Mouse (Mus musculus): ENCODE measurements around the gene Rbms3. TPM values are rescaled to one million over a fixed set of nuclear protein-coding genes. Genes with fewer than 3 reads are reported as not detected.

The Rbms3 gene
- total and polyA plus RNA-seq, 3 experiments, result not detected

DNA sequence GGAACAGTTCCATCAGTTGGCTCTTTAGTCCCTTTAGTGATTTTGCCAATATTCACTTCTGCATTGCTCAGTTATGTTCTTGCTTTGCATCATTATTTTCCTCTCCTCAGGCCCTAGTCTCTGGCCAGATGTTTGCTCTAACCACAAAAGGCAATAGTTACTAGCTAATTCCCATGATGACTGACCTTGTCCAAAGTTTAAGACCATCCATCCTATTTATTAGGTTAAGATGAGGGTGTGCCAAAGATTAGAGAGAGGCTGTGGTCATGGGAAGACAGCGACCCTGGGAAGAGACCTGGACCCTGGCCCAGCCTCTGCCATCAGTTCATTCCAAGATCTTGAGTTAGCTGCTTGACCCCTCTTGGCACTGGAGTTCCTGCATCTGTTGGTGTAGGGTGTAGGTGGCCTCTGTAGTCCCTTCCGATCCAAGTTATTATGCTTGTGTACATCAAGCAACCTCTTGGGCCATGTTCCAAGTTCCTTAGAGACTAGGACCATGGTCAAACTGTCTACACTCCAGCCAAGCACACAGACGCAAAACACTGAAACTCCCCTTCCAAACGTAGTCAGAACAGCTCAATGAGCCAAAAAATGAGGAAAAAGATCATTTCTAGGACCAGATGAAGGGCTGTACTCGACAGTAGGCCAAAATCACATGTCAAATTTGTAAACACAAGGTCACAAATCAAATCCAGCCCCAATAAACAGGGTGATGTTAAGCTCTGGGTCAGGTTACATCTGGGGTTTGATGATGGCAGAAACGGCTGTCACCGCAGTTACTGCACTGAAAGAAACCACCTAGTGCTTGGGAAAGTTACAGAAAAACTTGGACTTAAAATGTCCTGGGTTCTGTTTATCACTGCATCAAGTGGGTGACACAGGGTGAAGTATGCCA is 782.2 kb downstream of the Rbms3 start:
- Histone ChIP-seq H3K4me3 (replicated peaks in 1 of 3; ENCODE audit: low read depth in 2 of 3, low read length in 2 of 3, poor library complexity in 1 of 3) (no peak overlapping the region), H3K79me2 (replicated peaks; ENCODE audit: control insufficient read depth, extremely low read depth, insufficient read depth, poor library complexity, severe bottlenecking) (no peaks in the 10 kb centered on the region), H3K9ac (ENCODE audit: insufficient read depth, low read depth) (no peak overlapping the region), H3K36me3 (replicated peaks in 1 of 2; ENCODE audit: control insufficient read depth in 1 of 2, insufficient read depth in 1 of 2, low read length in 1 of 2) (no peaks in the 10 kb centered on the region), H3K27ac (ENCODE audit: insufficient read depth, low read depth) (no peak overlapping the region), H3K27me3 (replicated peaks) (no peaks in the 10 kb centered on the region), H3K9me3 (replicated peaks; ENCODE audit: low read length) (peaks cover 68% of the 10 kb centered on the region), H3K4me1 (ENCODE audit: control insufficient read depth in 1 of 2, insufficient read depth in 2 of 2) (no peaks in the 10 kb centered on the region), H3K4me2 (ENCODE audit: insufficient read depth, low read depth, poor library complexity, severe bottlenecking) (no peak overlapping the region)
- dilution Hi-C loops (cut with MboI; ENCODE audit: extremely low pct_ligation_motif_present, extremely low pct_unique_long_range_greater_than_20kb, low sequenced_read_pairs), result no loop called here
- in situ Hi-C loops (cut with MboI; ENCODE audit: low pct_ligation_motif_present, low pct_unique_long_range_greater_than_20kb, low sequenced_read_pairs), result no loop called here
- no peak for DNase-seq (ENCODE audit: extremely low read depth)
- TF ChIP-seq NRF1 (IDR thresholded peaks at IDR 0.05; ENCODE audit: low read depth, low read length) (no peak), UBTF (IDR thresholded peaks at IDR 0.05; ENCODE audit: low read depth, low read length) (no peak), POLR2AphosphoS2 (IDR thresholded peaks at IDR 0.05; ENCODE audit: low read depth, low read length) (no peak), ZNF384 (IDR thresholded peaks at IDR 0.05; ENCODE audit: low read depth, low read length) (no peak), IRF4 (IDR thresholded peaks at IDR 0.05; ENCODE audit: low read depth, low read length) (no peak), TBP (conservative IDR thresholded peaks at IDR 0.05; ENCODE audit: low read depth, low read length) (no peak), NELFE (IDR thresholded peaks at IDR 0.05; ENCODE audit: low read depth, low read length) (no peak), PAX5 (IDR thresholded peaks at IDR 0.05; ENCODE audit: low read length) (no peak), ZC3H11A (IDR thresholded peaks at IDR 0.05; ENCODE audit: low read depth, low read length) (no peak), KAT2A (IDR thresholded peaks at IDR 0.05; ENCODE audit: insufficient replicate concordance, low read length) (no peak)

DNA sequence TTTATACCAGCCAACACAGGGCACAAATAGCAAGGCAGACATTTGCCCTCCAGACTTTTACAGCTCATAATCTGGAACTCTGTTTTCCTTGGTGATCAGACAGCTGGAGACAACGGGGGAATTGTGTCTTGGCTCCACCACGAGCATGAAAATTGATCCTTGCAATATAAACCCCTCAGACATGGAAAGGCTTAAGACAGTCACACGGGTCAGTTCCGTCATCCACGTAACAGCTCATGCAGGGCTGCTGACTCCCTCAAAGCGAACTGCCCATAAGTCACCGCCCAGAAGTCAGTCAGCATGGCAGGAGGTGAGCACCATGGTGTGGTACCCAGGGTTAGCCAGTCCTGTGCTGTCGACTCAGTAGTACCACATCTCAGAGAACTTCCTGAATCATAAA is 794.8 kb downstream of the Rbms3 start:
- dilution Hi-C loops (cut with MboI; ENCODE audit: extremely low pct_ligation_motif_present, extremely low pct_unique_long_range_greater_than_20kb, low sequenced_read_pairs), result no loop called here
- in situ Hi-C loops (cut with MboI; ENCODE audit: low pct_ligation_motif_present, low pct_unique_long_range_greater_than_20kb, low sequenced_read_pairs), result no loop called here
- Histone ChIP-seq H3K9ac (ENCODE audit: insufficient read depth, low read depth) (no peak overlapping the region), H3K79me2 (replicated peaks; ENCODE audit: control insufficient read depth, extremely low read depth, insufficient read depth, poor library complexity, severe bottlenecking) (no peaks in the 10 kb centered on the region), H3K9me3 (replicated peaks; ENCODE audit: low read length) (peaks cover 54% of the 10 kb centered on the region), H3K27me3 (replicated peaks) (no peaks in the 10 kb centered on the region), H3K4me2 (ENCODE audit: insufficient read depth, low read depth, poor library complexity, severe bottlenecking) (no peak overlapping the region), H3K36me3 (replicated peaks in 1 of 2; ENCODE audit: control insufficient read depth in 1 of 2, insufficient read depth in 1 of 2, low read length in 1 of 2) (no peaks in the 10 kb centered on the region), H3K27ac (ENCODE audit: insufficient read depth, low read depth) (no peak overlapping the region), H3K4me3 (replicated peaks in 1 of 3; ENCODE audit: low read depth in 2 of 3, low read length in 2 of 3, poor library complexity in 1 of 3) (no peak overlapping the region), H3K4me1 (ENCODE audit: control insufficient read depth in 1 of 2, insufficient read depth in 2 of 2) (no peaks in the 10 kb centered on the region)
- TF ChIP-seq UBTF (IDR thresholded peaks at IDR 0.05; ENCODE audit: low read depth, low read length), result no peak
- no peak for TF ChIP-seq ZC3H11A (IDR thresholded peaks at IDR 0.05; ENCODE audit: low read depth, low read length)
- TF ChIP-seq MAFK (IDR thresholded peaks at IDR 0.05; ENCODE audit: insufficient replicate concordance, low read length), result no peak
- no peak for TF ChIP-seq POLR2A (IDR thresholded peaks at IDR 0.05; ENCODE audit: low read depth, low read length)
- TF ChIP-seq CTCF (conservative IDR thresholded peaks at IDR 0.05 in 1 of 2, IDR thresholded peaks at IDR 0.05 in 1 of 2; ENCODE audit: low read depth in 2 of 2, low read length in 2 of 2), result no peak
- no peak for TF ChIP-seq SMC3 (IDR thresholded peaks at IDR 0.05; ENCODE audit: low read depth, low read length)
- no peak for TF ChIP-seq TBP (conservative IDR thresholded peaks at IDR 0.05; ENCODE audit: low read depth, low read length)
- no peak for TF ChIP-seq PAX5 (IDR thresholded peaks at IDR 0.05; ENCODE audit: low read length)
- TF ChIP-seq ELF1 (IDR thresholded peaks at IDR 0.05; ENCODE audit: low read depth, low read length), result no peak
- TF ChIP-seq KAT2A (IDR thresholded peaks at IDR 0.05; ENCODE audit: insufficient replicate concordance, low read length), result no peak
- no peak for TF ChIP-seq RAD21 (IDR thresholded peaks at IDR 0.05; ENCODE audit: low read depth, low read length)
- no peak for TF ChIP-seq JUND (conservative IDR thresholded peaks at IDR 0.05; ENCODE audit: low read depth, low read length)
- TF ChIP-seq EP300 (IDR thresholded peaks at IDR 0.05; ENCODE audit: low read length), result no peak
- TF ChIP-seq RCOR1 (conservative IDR thresholded peaks at IDR 0.05; ENCODE audit: low read depth, low read length), result no peak
- DNase-seq (ENCODE audit: extremely low read depth), result no peak
